7 mouse cellular contexts compared by ENCODE assay signal in genomic region chr8:105860143-105860981, GRCm38 (mm10). TPM values are rescaled to one million over a fixed set of nuclear protein-coding genes. Genes with fewer than 3 reads are reported as not detected.
A peak's percentile ranks its signal among the peaks of the same experiment; 100 is the strongest.
DNase-seq lines count a peak whose midpoint lies in the region; ATAC-seq lines count a peak whose summit lies in the region.

TSS of gene Nutf2 (plus strand) at chr8:105860580.

- H3K4me2 ChIP-seq in embryonic facial prominence, embryonic 12.5 days (replicated peaks) = peak within 1 kb of the TSS; percentile 89
- peak within 1 kb of the TSS; percentile 69 for H3K4me2 ChIP-seq in limb, embryonic 11.5 days (ENCODE audit: low read depth, severe bottlenecking)
- H3K4me2 ChIP-seq in midbrain, embryonic 14.5 days (ENCODE audit: low read length) = peak within 1 kb of the TSS; percentile 74

- peak within 1 kb of the TSS; percentile 92 for H3K27ac ChIP-seq in embryonic facial prominence, embryonic 12.5 days
- peak within 1 kb of the TSS; percentile 75 for H3K27ac ChIP-seq in limb, embryonic 11.5 days (replicated peaks; ENCODE audit: low read depth, low read length)
- H3K27ac ChIP-seq in midbrain, embryonic 14.5 days (replicated peaks; ENCODE audit: low read depth, low read length) = peak within 1 kb of the TSS; percentile 87

- peak within 1 kb of the TSS; percentile 95 for H3K9ac ChIP-seq in embryonic facial prominence, embryonic 12.5 days
- peak within 1 kb of the TSS; percentile 91 for H3K9ac ChIP-seq in limb, embryonic 11.5 days (ENCODE audit: low read length)
- peak within 1 kb of the TSS; percentile 95 for H3K9ac ChIP-seq in midbrain, embryonic 14.5 days (replicated peaks; ENCODE audit: low read length)

- peak; percentile 91 for DNase-seq in adrenal gland, postnatal 25 days
- DNase-seq in heart, adult 11 months = peak; percentile 100
- peak; percentile 92 for DNase-seq in kidney, adult 18-20 months
- peak; percentile 97 for DNase-seq in limb, embryonic 11.5 days (ENCODE audit: low spot score)
- DNase-seq in midbrain, embryonic 14.5 days = peak; percentile 98
- DNase-seq in spleen, adult 18-20 months = peak; percentile 77 to 86

- H3K4me3 ChIP-seq in embryonic facial prominence, embryonic 12.5 days = peak within 1 kb of the TSS; percentile 100
- H3K4me3 ChIP-seq in limb, embryonic 11.5 days (ENCODE audit: low read depth, low read length) = peak within 1 kb of the TSS; percentile 91
- H3K4me3 ChIP-seq in midbrain, embryonic 14.5 days (replicated peaks; ENCODE audit: low read depth, low read length) = peak within 1 kb of the TSS; percentile 90

- no peaks in the 10 kb centered on the region for H3K9me3 ChIP-seq in embryonic facial prominence, embryonic 12.5 days
- H3K9me3 ChIP-seq in limb, embryonic 11.5 days (ENCODE audit: control insufficient read depth, low read length) = no peaks in the 10 kb centered on the region
- no peaks in the 10 kb centered on the region for H3K9me3 ChIP-seq in midbrain, embryonic 14.5 days (ENCODE audit: control insufficient read depth, low read length)

- under 1% methylated on average over 59 of the region's 59 CpGs for WGBS in embryonic facial prominence, embryonic 12.5 days
- WGBS in limb, embryonic 11.5 days = under 1% methylated on average over 54 of the region's 59 CpGs
- under 1% methylated on average over 59 of the region's 59 CpGs for WGBS in midbrain, embryonic 14.5 days

- peak; percentile 99 for ATAC-seq in embryonic facial prominence, embryonic 12.5 days (ENCODE audit: insufficient number of reproducible peaks, insufficient read depth, low FRiP score, low TSS enrichment)
- ATAC-seq in limb, embryonic 11.5 days (ENCODE audit: insufficient number of reproducible peaks, low FRiP score, low TSS enrichment, low read depth) = peak; percentile 98
- ATAC-seq in midbrain, embryonic 14.5 days (ENCODE audit: low FRiP score, low TSS enrichment) = peak; percentile 97

- peaks cover 53% of the 10 kb centered on the region for H3K4me1 ChIP-seq in embryonic facial prominence, embryonic 12.5 days
- H3K4me1 ChIP-seq in limb, embryonic 11.5 days (ENCODE audit: control insufficient read depth, insufficient read depth, low read length) = peaks cover 16% of the 10 kb centered on the region
- peaks cover 46% of the 10 kb centered on the region for H3K4me1 ChIP-seq in midbrain, embryonic 14.5 days (ENCODE audit: control insufficient read depth, insufficient read depth, low read length)

- no peaks in the 10 kb centered on the region for H3K27me3 ChIP-seq in embryonic facial prominence, embryonic 12.5 days
- H3K27me3 ChIP-seq in limb, embryonic 11.5 days (ENCODE audit: control insufficient read depth, insufficient read depth, low read length) = no peaks in the 10 kb centered on the region
- no peaks in the 10 kb centered on the region for H3K27me3 ChIP-seq in midbrain, embryonic 14.5 days (ENCODE audit: control insufficient read depth, insufficient read depth, low read length)

- peaks cover 22% of the 10 kb centered on the region; the same call in 1 of the 2 replicates for H3K36me3 ChIP-seq in embryonic facial prominence, embryonic 12.5 days
- H3K36me3 ChIP-seq in limb, embryonic 11.5 days (ENCODE audit: control insufficient read depth, insufficient read depth, low read length) = peaks cover 2% of the 10 kb centered on the region
- 0 out of 2 replicates have a peak, but pooled peaks cover 3% of the 10 kb centered on the region for H3K36me3 ChIP-seq in midbrain, embryonic 14.5 days (ENCODE audit: control insufficient read depth, insufficient read depth, low read length)

RNA-seq across cellular contexts. Expression of gene Nutf2, which starts in this region (rescaled TPM):
- total RNA-seq in adrenal gland, postnatal 25 days (2021) = 36.3 and 56.0 TPM in 2 replicates
- 228 and 268 TPM in 2 replicates for polyA plus RNA-seq in embryonic facial prominence, embryonic 12.5 days (2016; fragmentation: Nextera tagmentation; extraction: Ambion mirVana)
- polyA plus RNA-seq in limb, embryonic 11.5 days (2014; fragmentation: Nextera tagmentation; extraction: Ambion mirVana) = 327 and 371 TPM in 2 replicates
- 217 and 221 TPM in 2 replicates for polyA plus RNA-seq in midbrain, embryonic 14.5 days (2014; fragmentation: Nextera tagmentation; extraction: Ambion mirVana)

Comparison
In these comparisons a context has a peak if more than half of its experiments do, and no peak if none do; other contexts are left out.
1. Peak in every context shown above with its lines: DNase-seq, ATAC-seq, H3K4me3 ChIP-seq and H3K27ac ChIP-seq.